Mouse (Mus musculus) MEL (cell line): ENCODE results near the gene Mrps26. TPM values are rescaled to one million over a fixed set of nuclear protein-coding genes. Genes with fewer than 3 reads are reported as not detected.
A peak's percentile ranks its signal among the peaks of the same experiment; 100 is the strongest.
"Not testable (repeated sequence)": the region's sequence is repeated elsewhere in the genome, so short reads cannot be mapped to it uniquely, and the experiment has no call there.

Experiments
- DNase-seq: peaks from one replicate; pipeline ENCODE4 v3.0.0; 2011; ENCODE audit warnings: low read depth, low spot score
- H3K27ac ChIP-seq: 2 replicates; pipeline ENCODE4 v1.5.1; 2012; ENCODE audit warnings: low read depth, mild to moderate bottlenecking, control low read depth, low read length, moderate library complexity; ENCODE audit not compliant: control insufficient read depth
- H3K27me3 ChIP-seq, 2 experiments: fragments of 150-350 bp in 1 of 2; sonication (generic) in 1 of 2; 2 replicates each; pipeline ENCODE4 v1.6.1; 2012; ENCODE audit warnings: low read length in 2 of 2, mild to moderate bottlenecking in 2 of 2, improper control_type of control experiment in 1 of 2, moderate library complexity in 1 of 2; ENCODE audit not compliant: insufficient read depth in 2 of 2, control insufficient read depth in 1 of 2
- H3K36me3 ChIP-seq, 2 experiments: 2 replicates each; pipeline ENCODE4 v1.6.1; 2012 to 2014; ENCODE audit warnings: low read length in 2 of 2, improper control_type of control experiment in 1 of 2, inconsistent platforms in 1 of 2, mild to moderate bottlenecking in 1 of 2; ENCODE audit not compliant: insufficient read depth in 2 of 2, control insufficient read depth in 1 of 2
- H3K4me1 ChIP-seq, 2 experiments: fragments of 150-350 bp in 1 of 2; sonication (generic) in 1 of 2; 2 replicates each; pipeline ENCODE4 v1.6.1; 2012; ENCODE audit warnings: low read length in 2 of 2, improper control_type of control experiment in 1 of 2, mild to moderate bottlenecking in 1 of 2; ENCODE audit not compliant: insufficient read depth in 2 of 2, control insufficient read depth in 1 of 2
- H3K4me3 ChIP-seq, 2 experiments: fragments of 150-350 bp in 1 of 2; sonication (generic) in 1 of 2; 2 replicates each; pipeline ENCODE4 v1.5.1; 2012; ENCODE audit warnings: low read depth in 2 of 2, low read length in 2 of 2, mild to moderate bottlenecking in 2 of 2, moderate library complexity in 2 of 2, control low read depth in 1 of 2, improper control_type of control experiment in 1 of 2; ENCODE audit not compliant: control insufficient read depth in 1 of 2, insufficient read depth in 1 of 2
- H3K79me2 ChIP-seq: 2 replicates; pipeline ENCODE4 v1.6.1; 2012; ENCODE audit warnings: mild to moderate bottlenecking, low read length, moderate library complexity; ENCODE audit not compliant: control insufficient read depth, poor library complexity, insufficient read depth
- H3K9ac ChIP-seq: 2 replicates; pipeline ENCODE4 v1.6.1; 2012; ENCODE audit warnings: low read depth, mild to moderate bottlenecking, control low read depth, low read length, moderate library complexity; ENCODE audit not compliant: control insufficient read depth, poor library complexity, severe bottlenecking
- H3K9me3 ChIP-seq: fragments of 150-350 bp; sonication (generic); replicated peaks from 2 replicates; pipeline ENCODE4 v1.6.1; 2012; ENCODE audit warnings: mild to moderate bottlenecking, low read length, improper control_type of control experiment, moderate library complexity; ENCODE audit not compliant: insufficient read depth
- CHD1 ChIP-seq: IDR thresholded peaks from 2 replicates; pipeline ENCODE4 v1.6.1; 2012; ENCODE audit warnings: low read depth, mild to moderate bottlenecking, inconsistent platforms, low read length, improper control_type of control experiment
- CHD2 ChIP-seq: IDR thresholded peaks from 2 replicates; pipeline ENCODE4 v1.6.1; 2011; ENCODE audit warnings: low read length, improper control_type of control experiment
- CTCF ChIP-seq, 3 experiments: IDR thresholded peaks in 2 of 3; conservative IDR thresholded peaks in 1 of 3; 2 replicates each; pipeline ENCODE4 v1.5.1; 2011 to 2012; ENCODE audit warnings: low read length in 3 of 3, low read depth in 2 of 3, mild to moderate bottlenecking in 2 of 3, improper control_type of control experiment in 1 of 3, inconsistent platforms in 1 of 3, mixed read lengths in 1 of 3, moderate library complexity in 1 of 3; ENCODE audit not compliant: control insufficient read depth in 1 of 3, insufficient read depth in 1 of 3, poor library complexity in 1 of 3, severe bottlenecking in 1 of 3
- ELF1 ChIP-seq: IDR thresholded peaks from 2 replicates; pipeline ENCODE4 v1.6.1; 2014; ENCODE audit warnings: low read depth, mild to moderate bottlenecking, inconsistent platforms, low read length, improper control_type of control experiment, moderate library complexity
- EP300 ChIP-seq, 2 experiments: IDR thresholded peaks; 2 replicates each; pipeline ENCODE4 v1.6.1; 2011; ENCODE audit warnings: improper control_type of control experiment in 2 of 2, low read length in 2 of 2, low read depth in 1 of 2, mild to moderate bottlenecking in 1 of 2
- ETS1 ChIP-seq: IDR thresholded peaks from 2 replicates; pipeline ENCODE4 v1.6.1; 2012; ENCODE audit warnings: low read depth, mild to moderate bottlenecking, inconsistent platforms, low read length, improper control_type of control experiment, moderate library complexity
- GATA1 ChIP-seq: IDR thresholded peaks from 2 replicates; pipeline ENCODE4 v1.6.1; 2011; ENCODE audit warnings: low read depth, low read length, improper control_type of control experiment
- HCFC1 ChIP-seq: IDR thresholded peaks from 2 replicates; pipeline ENCODE4 v1.6.1; 2012; ENCODE audit warnings: low read depth, mild to moderate bottlenecking, inconsistent platforms, low read length, improper control_type of control experiment, moderate library complexity
- KAT2A ChIP-seq: conservative IDR thresholded peaks from 2 replicates; pipeline ENCODE4 v1.6.1; 2012; ENCODE audit warnings: low read depth, low read length, improper control_type of control experiment, inconsistent platforms
- MAFK ChIP-seq: IDR thresholded peaks from 2 replicates; pipeline ENCODE4 v1.6.1; 2011; ENCODE audit warnings: low read depth, mild to moderate bottlenecking, low read length, improper control_type of control experiment, borderline replicate concordance
- MAX ChIP-seq: IDR thresholded peaks from 2 replicates; pipeline ENCODE4 v1.6.1; 2011; ENCODE audit warnings: low read length, improper control_type of control experiment
- MEF2A ChIP-seq: IDR thresholded peaks from 2 replicates; pipeline ENCODE4 v1.6.1; 2014; ENCODE audit warnings: low read depth, mild to moderate bottlenecking, inconsistent platforms, low read length, improper control_type of control experiment; ENCODE audit not compliant: poor library complexity, insufficient replicate concordance, severe bottlenecking; ENCODE audit errors: extremely low read depth
- MYB ChIP-seq: IDR thresholded peaks from 2 replicates; pipeline ENCODE4 v1.6.1; 2011; ENCODE audit warnings: mild to moderate bottlenecking, low read depth, low read length, improper control_type of control experiment
- NELFE ChIP-seq: IDR thresholded peaks from 2 replicates; pipeline ENCODE4 v1.6.1; 2011; ENCODE audit warnings: low read depth, low read length, improper control_type of control experiment
- POLR2AphosphoS2 ChIP-seq: IDR thresholded peaks from 2 replicates; pipeline ENCODE4 v1.6.1; 2011; ENCODE audit warnings: low read length, improper control_type of control experiment
- POLR2AphosphoS5 ChIP-seq: IDR thresholded peaks from 2 replicates; pipeline ENCODE4 v1.6.1; 2012; ENCODE audit warnings: low read depth, borderline replicate concordance, mild to moderate bottlenecking, inconsistent platforms, low read length, moderate library complexity, mixed read lengths
- RAD21 ChIP-seq: IDR thresholded peaks from 2 replicates; pipeline ENCODE4 v1.6.1; 2011; ENCODE audit warnings: mild to moderate bottlenecking, low read depth, low read length, improper control_type of control experiment
- SMC3 ChIP-seq: IDR thresholded peaks from 2 replicates; pipeline ENCODE4 v1.6.1; 2011; ENCODE audit warnings: low read depth, low read length, improper control_type of control experiment
- USF1 ChIP-seq: IDR thresholded peaks from 2 replicates; pipeline ENCODE4 v1.6.1; 2014; ENCODE audit warnings: low read depth, mild to moderate bottlenecking, inconsistent platforms, low read length, improper control_type of control experiment, moderate library complexity
- ZC3H11A ChIP-seq: IDR thresholded peaks from 2 replicates; pipeline ENCODE4 v1.6.1; 2012; ENCODE audit warnings: low read depth, mild to moderate bottlenecking, inconsistent platforms, low read length, improper control_type of control experiment
- ZKSCAN1 ChIP-seq: IDR thresholded peaks from 2 replicates; pipeline ENCODE4 v1.6.1; 2012; ENCODE audit warnings: low read depth, mild to moderate bottlenecking, inconsistent platforms, low read length, improper control_type of control experiment, moderate library complexity
- ZNF384 ChIP-seq: IDR thresholded peaks from 2 replicates; pipeline ENCODE4 v1.6.1; 2012; ENCODE audit warnings: low read depth, mild to moderate bottlenecking, inconsistent platforms, low read length, improper control_type of control experiment
- polyA plus RNA-seq, 2 experiments: library from polyadenylated mRNA; stranded (reverse) in 1 of 2; unstranded in 1 of 2; fragments of >175 nt in 1 of 2; fragments of >200 nt in 1 of 2; gene quantifications; 2 replicates each; pipeline versions ENCODE4 v1.2.1 to v1.2.4; 2012; ENCODE audit warnings: low replicate concordance in 2 of 2, low read depth in 1 of 2; ENCODE audit not compliant: insufficient read length in 2 of 2, insufficient read depth in 1 of 2, missing spikeins in 1 of 2
- total RNA-seq: library from RNA; depleted of rRNA; stranded (reverse); fragments of 300-350 nt; gene quantifications from 2 replicates; pipeline ENCODE4 v1.2.3, GENCODE M21; 2012

Gene Mrps26
- total and polyA plus RNA-seq, 3 experiments = 121 to 154 TPM; not detected in 1

DNA sequence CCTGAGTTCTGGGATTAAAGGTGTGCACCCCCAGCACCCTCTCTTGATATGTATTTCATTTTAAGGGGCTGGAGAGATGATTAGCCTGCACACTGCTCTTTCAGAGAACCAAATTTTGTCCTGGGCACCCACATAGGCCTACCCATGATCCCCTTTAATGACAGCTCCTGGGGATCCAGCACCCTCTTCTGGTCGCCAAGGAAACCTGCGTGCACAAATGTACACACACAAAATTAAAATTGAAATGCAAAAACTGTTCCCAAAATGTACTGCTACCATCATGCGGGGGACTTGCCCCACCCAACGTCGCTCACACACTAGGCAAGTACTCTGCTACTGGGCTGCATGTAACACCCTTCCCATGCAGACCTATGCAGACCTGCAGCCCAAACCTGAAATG lies 11.4 kb downstream of the Mrps26 start:
- H3K9ac ChIP-seq = no peak overlapping the region
- TF ChIP-seq SMC3 (peak; percentile 74), CTCF (IDR thresholded peaks at IDR 0.05 in 2 of 3, conservative IDR thresholded peaks at IDR 0.05 in 1 of 3; ENCODE audit: control insufficient read depth in 1 of 3, insufficient read depth in 1 of 3, low read depth in 2 of 3, low read length in 3 of 3, poor library complexity in 1 of 3, severe bottlenecking in 1 of 3) (peak; percentile 60 to 77 (median 74)), NELFE (no peak), MYB (no peak), RAD21 (peak; percentile 80), MEF2A (no peak), ZNF384 (no peak), ZC3H11A (peak; percentile 75), POLR2AphosphoS5 (no peak)
- TF ChIP-seq, all 39 proteins: peak for 4
- DNase-seq = peak; percentile 58
- no peak overlapping the region for H3K27ac ChIP-seq
- H3K36me3 ChIP-seq = 0 out of 4 replicates have a peak, but pooled peaks cover 0 to 2% of the 10 kb centered on the region in 2 experiments
- no peaks in the 10 kb centered on the region for H3K79me2 ChIP-seq
- no peak overlapping the region for H3K4me3 ChIP-seq
- no peaks in the 10 kb centered on the region for H3K9me3 ChIP-seq
- H3K4me1 ChIP-seq = peaks cover 0 to 10% of the 10 kb centered on the region in 2 experiments; a peak in 1 of 4 replicates
- no peaks in the 10 kb centered on the region for H3K27me3 ChIP-seq

DNA sequence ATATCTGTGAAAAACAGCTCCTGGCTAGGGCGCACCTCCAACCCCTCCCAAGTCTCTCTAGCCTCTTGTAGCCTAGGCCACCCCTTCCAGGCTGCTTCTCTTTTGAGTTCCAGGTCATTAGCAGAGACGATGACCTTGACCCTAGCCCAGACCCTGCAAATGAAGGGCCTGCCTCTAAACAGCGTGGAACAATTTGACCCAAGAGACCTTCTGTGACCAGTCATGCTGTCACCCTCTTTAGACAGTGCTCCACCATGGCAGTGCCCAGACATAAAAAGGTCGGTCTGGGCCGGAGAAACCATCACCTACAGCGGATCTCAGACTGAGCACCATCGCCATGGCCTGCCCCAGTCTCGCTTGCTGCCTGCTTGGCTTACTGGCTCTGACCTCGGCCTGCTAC lies 12.3 kb downstream of the Mrps26 start, which contains the start of gene Oxt:
Gene Oxt, plus strand, starts transcription at position 301 of the 400 bp plus-strand sequence.
- Histone ChIP-seq H3K4me3 (no peak within 1 kb of the TSS), H3K27me3 (no peaks in the 10 kb centered on the region), H3K4me1 (peaks cover 0 to 10% of the 10 kb centered on the region in 2 experiments; a peak in 1 of 4 replicates), H3K9me3 (no peaks in the 10 kb centered on the region), H3K36me3 (0 out of 4 replicates have a peak, but pooled peaks cover 0 to 2% of the 10 kb centered on the region in 2 experiments), H3K79me2 (no peaks in the 10 kb centered on the region), H3K27ac (no peak within 1 kb of the TSS), H3K9ac (no peak within 1 kb of the TSS)
- no peak for TF ChIP-seq CHD1
- no peak for TF ChIP-seq HCFC1
- TF ChIP-seq ELF1 = no peak
- TF ChIP-seq ZNF384 = no peak
- no peak for TF ChIP-seq NELFE
- TF ChIP-seq EP300 (IDR thresholded peaks at IDR 0.05; ENCODE audit: low read depth in 1 of 2, low read length in 2 of 2) = no peak
- no peak for TF ChIP-seq POLR2AphosphoS5
- TF ChIP-seq ZKSCAN1 = no peak
- no peak for TF ChIP-seq MAFK
- TF ChIP-seq POLR2AphosphoS2 = no peak
- no peak for TF ChIP-seq RAD21
- no peak for TF ChIP-seq ETS1
- TF ChIP-seq CHD2 = no peak
- no peak for TF ChIP-seq KAT2A
- no peak for TF ChIP-seq USF1
- TF ChIP-seq MAX = no peak
- TF ChIP-seq GATA1 = no peak
- TF ChIP-seq ZC3H11A = no peak
- no peak for DNase-seq

GRCm38 (mm10) chr2:130576564-130576963 lies 13.0 kb downstream of the Mrps26 start:
- DNase-seq, H3K27me3 ChIP-seq, H3K79me2 ChIP-seq, H3K36me3 ChIP-seq, H3K4me1 ChIP-seq, H3K4me3 ChIP-seq, H3K27ac ChIP-seq, H3K9ac ChIP-seq, H3K9me3 ChIP-seq: not testable (repeated sequence)
